Mouse (Mus musculus) gastrocnemius, adult 8-10 months (tissue): ENCODE data around the gene Rab40c. TPM values are rescaled to one million over a fixed set of nuclear protein-coding genes. Genes with fewer than 3 reads are reported as not detected.

ENCODE experiments used
- total RNA-seq, 4 experiments: library from RNA; stranded (reverse); gene quantifications; 2 replicates each; pipeline ENCODE4 v1.2.4; 2022

The Rab40c gene
- total RNA-seq, 4 experiments from 2014 or later: 7.9 to 13.3 (median 12.7) TPM

Other genes with a start within 250 kb of the Rab40c start
- not detected for gene Gng13, start 202.6 kb downstream of the Rab40c start, total RNA-seq
- gene Chtf18, start 192.3 kb downstream of the Rab40c start, total RNA-seq: 1 to 10 TPM in 1 of 4 experiments, under 1 TPM in 3; 0.87 to 1.4 (median 0.94) TPM
- 1 to 10 TPM; 2.4 to 3.5 (median 3.1) TPM for gene Rpusd1, start 192.1 kb downstream of the Rab40c start, total RNA-seq
- gene Mslnl, start 183.7 kb downstream of the Rab40c start, total RNA-seq: not detected
- gene Msln, start 165.3 kb downstream of the Rab40c start, total RNA-seq: under 1 TPM in 2 of 4 experiments, not detected in 2; 0.13 TPM
- 10 to 100 TPM; 24.4 to 29.6 (median 26.5) TPM for gene Narfl, start 146.0 kb downstream of the Rab40c start, total RNA-seq
- gene Haghl, start 134.1 kb downstream of the Rab40c start, total RNA-seq: 10 to 100 TPM in 3 of 4 experiments, 1 to 10 TPM in 1; 9.4 to 12.1 (median 10.1) TPM
- not detected for gene Ccdc78, start 133.1 kb downstream of the Rab40c start, total RNA-seq
- 10 to 100 TPM; 46.3 to 53.3 (median 47.6) TPM for gene Fam173a, start 126.8 kb downstream of the Rab40c start, total RNA-seq
- gene AC134908.4, start 124.1 kb downstream of the Rab40c start, total RNA-seq: 1 to 10 TPM in 1 of 4 experiments, not detected in 3; 1.2 TPM
- 10 to 100 TPM; 39.6 to 52.1 (median 46.8) TPM for gene Metrn, start 122.6 kb downstream of the Rab40c start, total RNA-seq
- gene Fbxl16, start 110.6 kb downstream of the Rab40c start, total RNA-seq: 1 to 10 TPM in 1 of 4 experiments, under 1 TPM in 3; 0.27 to 1.0 (median 0.71) TPM
- gene Wdr24, start 96.1 kb downstream of the Rab40c start, total RNA-seq: 10 to 100 TPM in 3 of 4 experiments, 1 to 10 TPM in 1; 9.8 to 13.2 (median 11.7) TPM
- gene Jmjd8, start 90.9 kb downstream of the Rab40c start, total RNA-seq: 10 to 100 TPM; 11.0 to 13.0 (median 11.4) TPM
- 100 to 1,000 TPM in 1 of 4 experiments, 10 to 100 TPM in 3; 87.3 to 101 (median 91.1) TPM for gene Stub1, start 86.3 kb downstream of the Rab40c start, total RNA-seq
- 10 to 100 TPM in 3 of 4 experiments, 1 to 10 TPM in 1; 9.5 to 18.5 (median 16.7) TPM for gene Rhbdl1, start 82.4 kb downstream of the Rab40c start, total RNA-seq
- gene Gm20683, start 78.0 kb downstream of the Rab40c start, total RNA-seq: 10 to 100 TPM in 2 of 4 experiments, 1 to 10 TPM in 2; 9.1 to 15.3 (median 12.3) TPM
- 10 to 100 TPM; 63.3 to 72.7 (median 68.0) TPM for gene Rhot2, start 74.9 kb downstream of the Rab40c start, total RNA-seq
- 1 to 10 TPM in 1 of 4 experiments, under 1 TPM in 3; 0.36 to 1.6 (median 0.84) TPM for gene Wdr90, start 58.2 kb downstream of the Rab40c start, total RNA-seq
- gene Mcrip2, start 51.0 kb downstream of the Rab40c start, total RNA-seq: 100 to 1,000 TPM in 1 of 4 experiments, 10 to 100 TPM in 3; 87.4 to 108 (median 92.5) TPM
- gene Mettl26, start 44.7 kb downstream of the Rab40c start, total RNA-seq: 10 to 100 TPM; 27.4 to 42.1 (median 31.3) TPM
- under 1 TPM; 0.15 to 0.62 (median 0.38) TPM for gene Wfikkn1, start 38.9 kb downstream of the Rab40c start, total RNA-seq
- 10 to 100 TPM; 18.1 to 21.0 (median 18.8) TPM for gene Pigq, start 25.2 kb upstream of the Rab40c start, total RNA-seq
- not detected for gene Nhlrc4, start 25.2 kb upstream of the Rab40c start, total RNA-seq
- gene A930017K11Rik, start 32.8 kb upstream of the Rab40c start, total RNA-seq: not detected
- gene Capn15, start 66.1 kb upstream of the Rab40c start, total RNA-seq: 1 to 10 TPM; 2.9 to 5.0 (median 4.1) TPM
- 10 to 100 TPM; 71.4 to 85.9 (median 78.5) TPM for gene Rab11fip3, start 149.8 kb upstream of the Rab40c start, total RNA-seq
- gene Decr2, start 170.6 kb upstream of the Rab40c start, total RNA-seq: 1 to 10 TPM; 2.8 to 4.2 (median 2.8) TPM
- gene Nme4, start 175.9 kb upstream of the Rab40c start, total RNA-seq: 1 to 10 TPM; 1.9 to 4.0 (median 2.8) TPM
- gene Tmem8, start 193.6 kb upstream of the Rab40c start, total RNA-seq: 1 to 10 TPM; 2.6 to 4.1 (median 3.4) TPM
- gene Mrpl28, start 203.8 kb upstream of the Rab40c start, total RNA-seq: 10 to 100 TPM; 62.7 to 72.1 (median 67.6) TPM
- 10 to 100 TPM; 15.4 to 19.8 (median 17.7) TPM for gene Axin1, start 219.0 kb upstream of the Rab40c start, total RNA-seq